27 mouse cellular contexts compared by ENCODE assay signal in genomic region chr8:127052132-127052531, GRCm38 (mm10). TPM values are rescaled to one million over a fixed set of nuclear protein-coding genes. Genes with fewer than 3 reads are reported as not detected.
DNase-seq lines count a peak whose midpoint lies in the region; ATAC-seq lines count a peak whose summit lies in the region.
"Had no signal": no experiment of that assay in that cellular context is flagged by ENCODE, and none has a peak within 500 bp of the region (broad histone marks: within the 10 kb centered on the region; RNA-seq: fewer than 3 reads in every experiment).

No protein-coding gene starts in this region.

- no peak overlapping the region for H3K4me3 ChIP-seq in heart, embryonic 14.5 days (ENCODE audit: control insufficient read depth in 1 of 2, insufficient read depth in 1 of 2, low read depth in 1 of 2, low read length in 2 of 2)
- H3K4me3 ChIP-seq in intestine, embryonic 16.5 days (ENCODE audit: low read length), result no peak overlapping the region
- H3K4me3 ChIP-seq in forebrain, embryonic 15.5 days, result no peak overlapping the region
- H3K4me3 ChIP-seq: gastrocnemius, adult 2 months; kidney, embryonic 15.5 days; myocyte; neural tube, embryonic 13.5 days; stomach, embryonic 15.5 days had no signal

- H3K9ac ChIP-seq in heart, embryonic 14.5 days (ENCODE audit: low read length), result no peak overlapping the region
- H3K9ac ChIP-seq in intestine, embryonic 16.5 days (ENCODE audit: low read depth, low read length), result no peak overlapping the region
- no peak overlapping the region for H3K9ac ChIP-seq in forebrain, embryonic 15.5 days (replicated peaks)
- H3K9ac ChIP-seq: kidney, embryonic 15.5 days; liver, embryonic 14.5 days; lung, embryonic 14.5 days; neural tube, embryonic 13.5 days; stomach, embryonic 15.5 days had no signal

- no peak for ATAC-seq in heart, embryonic 14.5 days (ENCODE audit: insufficient number of reproducible peaks, insufficient read depth, low FRiP score, low read depth)
- peak; percentile 43 for ATAC-seq in activated CD4-positive, CD25-positive, alpha-beta regulatory T cell, adult 4 months
- 0 out of 2 replicates have a peak, but pooled peaks have one; percentile 35 for ATAC-seq in megakaryocyte, adult 5-6 weeks (ENCODE audit: poor library complexity, severe bottlenecking)
- no peak for ATAC-seq in intestine, embryonic 16.5 days
- no peak for ATAC-seq in inflammation-experienced regulatory T-cells, adult 6 months
- no peak for ATAC-seq in forebrain, embryonic 15.5 days (replicated peaks)
- ATAC-seq: forebrain, embryonic 14.5 days had no signal

- H3K36me3 ChIP-seq in heart, embryonic 14.5 days (ENCODE audit: control insufficient read depth, insufficient read depth, low read length), result no peaks in the 10 kb centered on the region
- H3K36me3 ChIP-seq in intestine, embryonic 16.5 days (ENCODE audit: control insufficient read depth, insufficient read depth, low read length), result no peaks in the 10 kb centered on the region
- no peaks in the 10 kb centered on the region for H3K36me3 ChIP-seq in forebrain, embryonic 15.5 days
- H3K36me3 ChIP-seq: kidney, embryonic 15.5 days; neural tube, embryonic 13.5 days; stomach, embryonic 15.5 days had no signal

- WGBS in heart, embryonic 14.5 days, result 30% methylated on average over 10 of the region's 10 CpGs
- WGBS in intestine, embryonic 16.5 days, result 73% methylated on average over 10 of the region's 10 CpGs
- 86% methylated on average over 10 of the region's 10 CpGs for WGBS in forebrain, embryonic 15.5 days

- H3K9me3 ChIP-seq in heart, embryonic 14.5 days (ENCODE audit: control insufficient read depth, low read length), result no peaks in the 10 kb centered on the region
- H3K9me3 ChIP-seq in intestine, embryonic 16.5 days (ENCODE audit: control insufficient read depth, low read length), result no peaks in the 10 kb centered on the region
- no peaks in the 10 kb centered on the region for H3K9me3 ChIP-seq in forebrain, embryonic 15.5 days
- H3K9me3 ChIP-seq: kidney, embryonic 15.5 days; neural tube, embryonic 13.5 days; stomach, embryonic 15.5 days had no signal

- no peak for DNase-seq in heart, postnatal 25 days (ENCODE audit: low spot score)
- peak; percentile 55 for DNase-seq in CD4-positive helper T cell, adult 2 months (ENCODE audit: low read depth, low spot score)
- DNase-seq: adrenal gland, postnatal 10 days; cerebellum, adult 8-10 months; cerebellum, postnatal 25 days; gastrocnemius, adult 2 months; gastrocnemius, postnatal 36 days; kidney, adult 18-20 months; kidney, postnatal 25 days; liver; lung, embryonic 14.5 days; lung, postnatal 14 days; right cerebral cortex, postnatal 14 days; thymus, postnatal 14 days had no signal

- H3K27me3 ChIP-seq in heart, embryonic 14.5 days (ENCODE audit: control insufficient read depth, insufficient read depth, low read length), result no peaks in the 10 kb centered on the region
- no peaks in the 10 kb centered on the region for H3K27me3 ChIP-seq in intestine, embryonic 16.5 days (replicated peaks; ENCODE audit: control insufficient read depth, insufficient read depth, low read length)
- no peaks in the 10 kb centered on the region for H3K27me3 ChIP-seq in forebrain, embryonic 15.5 days
- H3K27me3 ChIP-seq: neural tube, embryonic 13.5 days; stomach, embryonic 15.5 days had no signal

- H3K4me2 ChIP-seq in heart, embryonic 14.5 days (ENCODE audit: low read length), result peak overlapping the region; percentile 45
- no peak overlapping the region for H3K4me2 ChIP-seq in intestine, embryonic 16.5 days (ENCODE audit: low read depth, low read length)
- no peak overlapping the region for H3K4me2 ChIP-seq in forebrain, embryonic 15.5 days (replicated peaks)
- H3K4me2 ChIP-seq: kidney, embryonic 15.5 days; lung, embryonic 14.5 days; midbrain, embryonic 11.5 days; neural tube, embryonic 13.5 days; stomach, embryonic 15.5 days had no signal

- intact Hi-C loops in heart, postnatal 25 days (cut with DNase I), result no loop called here

- peaks cover 7 to 9% of the 10 kb centered on the region in 2 experiments for H3K4me1 ChIP-seq in heart, embryonic 14.5 days (ENCODE audit: control insufficient read depth in 2 of 2, insufficient read depth in 2 of 2, low read length in 2 of 2)
- no peaks in the 10 kb centered on the region for H3K4me1 ChIP-seq in intestine, embryonic 16.5 days (ENCODE audit: control insufficient read depth, insufficient read depth, low read length)
- H3K4me1 ChIP-seq in forebrain, embryonic 15.5 days, result no peaks in the 10 kb centered on the region
- H3K4me1 ChIP-seq: kidney, embryonic 15.5 days; stomach, embryonic 15.5 days had no signal

- H3K27ac ChIP-seq in heart, embryonic 14.5 days (replicated peaks in 1 of 2; ENCODE audit: control insufficient read depth in 1 of 2, insufficient read depth in 1 of 2, low read depth in 2 of 2, low read length in 2 of 2), result no peak overlapping the region
- no peak overlapping the region for H3K27ac ChIP-seq in intestine, embryonic 16.5 days (ENCODE audit: low read length)
- no peak overlapping the region for H3K27ac ChIP-seq in forebrain, embryonic 15.5 days (replicated peaks)
- H3K27ac ChIP-seq: gastrocnemius, adult 2 months; kidney, embryonic 15.5 days; liver, embryonic 14.5 days; neural tube, embryonic 13.5 days; stomach, embryonic 15.5 days had no signal

RNA-seq across cellular contexts. Expression of gene Pard3, which starts 11.6 kb away (rescaled TPM):
- 21.2 and 23.4 TPM in 2 replicates for polyA plus RNA-seq in heart, embryonic 14.5 days (2014; fragmentation: Nextera tagmentation; extraction: Ambion mirVana)
- total RNA-seq in heart, postnatal 25 days (2021), result 10 to 100 TPM; 30.9 to 31.6 TPM
- under 1 TPM; 0.13 to 0.61 TPM for polyA plus RNA-seq in activated CD4-positive, CD25-positive, alpha-beta regulatory T cell, adult 4 months (2017; shearing (Covaris generic))
- 0.05 TPM in 1 of 2 replicates, not detected in the other for total RNA-seq in megakaryocyte, adult 5-6 weeks (2015)
- not detected in 2 replicates for total RNA-seq in megakaryocyte, adult 5-6 weeks (2017)
- polyA plus RNA-seq in intestine, embryonic 16.5 days (2015; fragmentation: Nextera tagmentation; extraction: Ambion mirVana), result 17.3 and 19.1 TPM in 2 replicates
- polyA plus RNA-seq in inflammation-experienced regulatory T-cells, adult 6 months (2017; shearing (Covaris generic)), result not detected
- polyA plus RNA-seq in forebrain, embryonic 15.5 days (2015; fragmentation: Nextera tagmentation; extraction: Ambion mirVana), result 18.0 and 18.6 TPM in 2 replicates

Comparison
In these comparisons a context has a peak if more than half of its experiments do, and no peak if none do; other contexts are left out.
1. ATAC-seq: peak in activated CD4-positive, CD25-positive, alpha-beta regulatory T cell, adult 4 months (single experiment) and megakaryocyte, adult 5-6 weeks (single experiment); none in heart, embryonic 14.5 days (single experiment), intestine, embryonic 16.5 days (single experiment), inflammation-experienced regulatory T-cells, adult 6 months (single experiment) and forebrain, embryonic 15.5 days (single experiment).
2. RNA of gene Pard3, which starts 11.6 kb away (polyA plus RNA-seq): 21.2 to 23.4 TPM in heart, embryonic 14.5 days, 18.0 to 18.6 TPM in forebrain, embryonic 15.5 days and 17.3 to 19.1 TPM in intestine, embryonic 16.5 days; 0.13 to 0.61 TPM in activated CD4-positive, CD25-positive, alpha-beta regulatory T cell, adult 4 months and not detected in inflammation-experienced regulatory T-cells, adult 6 months; every median in the first group is over 10 times any median in the second.